Mouse (Mus musculus) forebrain, embryonic 10.5 days (tissue): ENCODE measurements around the gene Alb. TPM values are rescaled to one million over a fixed set of nuclear protein-coding genes. Genes with fewer than 3 reads are reported as not detected.
A peak's percentile ranks its signal among the peaks of the same experiment; 100 is the strongest.

Experiments used
- DNase-seq: peaks from one replicate; pipeline ENCODE4 v3.0.0-alpha.2; 2017; ENCODE audit warnings: low spot score; ENCODE audit errors: extremely low spot score
- H3K27ac ChIP-seq: fragments of 300-500 bp; sonication (generic); 2 replicates; pipeline ENCODE4 v1.5.1; 2016; ENCODE audit warnings: mild to moderate bottlenecking
- H3K27me3 ChIP-seq: fragments of 300-500 bp; sonication (generic); 2 replicates; pipeline ENCODE4 v1.6.1; 2016; ENCODE audit warnings: mild to moderate bottlenecking; ENCODE audit not compliant: poor library complexity, severe bottlenecking
- H3K36me3 ChIP-seq: fragments of 300-500 bp; sonication (generic); replicated peaks from 2 replicates; pipeline ENCODE4 v1.6.1; 2016; ENCODE audit warnings: mild to moderate bottlenecking, moderate library complexity
- H3K4me1 ChIP-seq: fragments of 300-500 bp; sonication (generic); 2 replicates; pipeline ENCODE4 v1.6.1; 2016
- H3K4me3 ChIP-seq: fragments of 300-500 bp; sonication (generic); 2 replicates; pipeline ENCODE4 v1.5.1; 2016; ENCODE audit warnings: mild to moderate bottlenecking, moderate library complexity
- H3K9me3 ChIP-seq: fragments of 300-500 bp; sonication (generic); 2 replicates; pipeline ENCODE4 v1.6.1; 2016; ENCODE audit warnings: mild to moderate bottlenecking, moderate library complexity
- WGBS: fragments of 180-500 bp; shearing (Covaris S2); methylation state at CpG from one replicate; pipeline ENCODE4 v1.1.7; 2016; 5-methylcytosine and 5-hydroxymethylcytosine counted together
- polyA plus RNA-seq: library from polyadenylated mRNA; unstranded; fragments of >200 nt; fragmentation: Nextera tagmentation; extraction: Ambion mirVana; gene quantifications from 2 replicates; pipeline ENCODE4 v1.2.1, GENCODE M21; 2016

Gene Alb
- polyA plus RNA-seq, 1 experiment from 2014 or later: not detected

DNA sequence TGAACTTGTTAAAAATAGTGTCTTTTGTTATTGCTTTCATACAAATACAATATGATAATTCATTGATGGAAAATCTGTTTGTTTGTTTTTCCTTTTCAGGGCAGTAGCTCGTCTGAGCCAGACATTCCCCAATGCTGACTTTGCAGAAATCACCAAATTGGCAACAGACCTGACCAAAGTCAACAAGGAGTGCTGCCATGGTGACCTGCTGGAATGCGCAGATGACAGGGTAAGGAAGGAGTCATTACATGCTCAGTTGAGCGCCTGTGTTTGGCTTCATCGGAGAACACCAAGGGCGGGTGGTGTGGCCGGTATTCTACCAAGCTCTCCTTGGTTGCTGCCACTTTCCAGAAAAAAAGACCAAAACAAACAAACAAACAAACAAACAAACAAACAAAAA is 6.5 kb downstream of the Alb start:
- no peak overlapping the region for H3K4me3 ChIP-seq
- peak; percentile 63 for DNase-seq
- no peaks in the 10 kb centered on the region for H3K9me3 ChIP-seq
- H3K4me1 ChIP-seq: peaks cover 17% of the 10 kb centered on the region
- 39% methylated on average over 6 of the region's 6 CpGs for WGBS
- H3K36me3 ChIP-seq: no peaks in the 10 kb centered on the region
- no peaks in the 10 kb centered on the region for H3K27me3 ChIP-seq
- H3K27ac ChIP-seq: no peak overlapping the region

DNA sequence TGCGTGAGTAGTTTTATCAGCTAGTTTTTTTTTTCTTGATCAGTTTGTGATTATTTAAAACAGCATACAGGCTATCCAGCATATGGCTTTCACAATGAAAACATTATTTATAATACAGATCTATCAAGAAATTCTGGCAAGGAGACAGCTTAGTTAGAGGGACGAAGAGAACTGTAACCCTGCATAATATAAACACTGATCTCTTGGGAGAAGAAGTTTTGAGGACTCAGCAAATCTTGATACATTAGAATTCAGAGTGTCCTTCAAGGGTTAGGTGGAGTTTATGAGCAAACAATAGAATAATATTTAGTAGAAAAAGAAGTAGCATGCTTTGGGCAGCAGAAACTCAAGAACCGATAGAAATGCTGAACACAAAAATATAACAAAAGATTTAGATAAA is 10.1 kb downstream of the Alb start:
- no peaks in the 10 kb centered on the region for H3K36me3 ChIP-seq
- DNase-seq: no peak
- H3K4me3 ChIP-seq: no peak overlapping the region
- WGBS: 90% methylated on average over 3 of the region's 3 CpGs
- H3K27ac ChIP-seq: no peak overlapping the region
- H3K9me3 ChIP-seq: no peaks in the 10 kb centered on the region
- peaks cover 17% of the 10 kb centered on the region for H3K4me1 ChIP-seq
- H3K27me3 ChIP-seq: no peaks in the 10 kb centered on the region

DNA sequence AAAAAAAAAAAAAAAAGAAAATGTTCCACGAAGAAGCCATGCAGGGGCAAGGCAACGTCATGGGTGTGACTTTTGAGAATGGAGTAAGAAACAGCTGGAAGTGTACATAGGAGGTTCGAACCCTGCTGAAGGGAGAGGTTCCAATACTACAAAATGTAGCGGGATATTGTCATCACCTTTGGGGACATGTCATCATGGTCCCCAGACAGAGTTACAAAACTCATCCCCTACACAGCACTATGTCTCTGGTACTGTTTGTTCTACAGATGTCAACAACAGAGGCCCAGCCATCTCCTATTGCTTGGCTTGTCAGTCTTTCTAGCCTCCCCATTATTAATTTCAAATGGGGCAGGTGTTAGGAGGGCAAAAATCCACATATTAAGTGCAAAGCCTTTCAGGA is 13.2 kb downstream of the Alb start:
- H3K27ac ChIP-seq: no peak overlapping the region
- no peak overlapping the region for H3K4me3 ChIP-seq
- no peaks in the 10 kb centered on the region for H3K27me3 ChIP-seq
- H3K36me3 ChIP-seq: no peaks in the 10 kb centered on the region
- H3K4me1 ChIP-seq: no peaks in the 10 kb centered on the region
- no peaks in the 10 kb centered on the region for H3K9me3 ChIP-seq
- 89% methylated on average over 4 of the region's 4 CpGs for WGBS
- DNase-seq: no peak

DNA sequence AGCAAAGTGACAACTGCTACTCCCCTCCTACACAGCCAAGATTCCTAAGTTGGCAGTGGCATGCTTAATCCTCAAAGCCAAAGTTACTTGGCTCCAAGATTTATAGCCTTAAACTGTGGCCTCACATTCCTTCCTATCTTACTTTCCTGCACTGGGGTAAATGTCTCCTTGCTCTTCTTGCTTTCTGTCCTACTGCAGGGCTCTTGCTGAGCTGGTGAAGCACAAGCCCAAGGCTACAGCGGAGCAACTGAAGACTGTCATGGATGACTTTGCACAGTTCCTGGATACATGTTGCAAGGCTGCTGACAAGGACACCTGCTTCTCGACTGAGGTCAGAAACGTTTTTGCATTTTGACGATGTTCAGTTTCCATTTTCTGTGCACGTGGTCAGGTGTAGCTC is 13.7 kb downstream of the Alb start:
- Histone ChIP-seq H3K4me1 (no peaks in the 10 kb centered on the region), H3K36me3 (no peaks in the 10 kb centered on the region), H3K27ac (no peak overlapping the region), H3K9me3 (no peaks in the 10 kb centered on the region), H3K27me3 (no peaks in the 10 kb centered on the region), H3K4me3 (no peak overlapping the region)
- 87% methylated on average over 5 of the region's 5 CpGs for WGBS
- no peak for DNase-seq

DNA sequence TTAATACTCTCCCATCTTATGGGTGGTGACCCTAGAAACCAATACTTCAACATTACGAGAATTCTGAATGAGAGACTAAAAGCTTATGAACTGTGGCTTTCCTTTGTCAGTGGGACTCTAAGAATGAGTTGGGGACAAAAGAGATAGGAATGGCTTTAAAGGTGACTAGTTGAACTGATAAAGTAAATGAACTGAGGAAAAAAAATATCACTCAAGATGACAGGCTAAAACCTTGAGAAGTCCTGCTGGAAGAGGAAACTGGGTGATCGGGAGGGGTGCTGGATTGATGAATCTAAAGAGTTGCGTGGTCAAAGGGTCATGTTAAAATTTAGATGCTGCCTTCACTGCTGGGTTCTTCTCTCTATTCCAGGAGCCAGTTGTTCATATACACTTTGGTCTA is 16.0 kb downstream of the Alb start:
- no peak for DNase-seq
- no peaks in the 10 kb centered on the region for H3K4me1 ChIP-seq
- no peaks in the 10 kb centered on the region for H3K9me3 ChIP-seq
- WGBS: 90% methylated on average over 3 of the region's 3 CpGs
- no peak overlapping the region for H3K4me3 ChIP-seq
- no peak overlapping the region for H3K27ac ChIP-seq
- no peaks in the 10 kb centered on the region for H3K36me3 ChIP-seq
- no peaks in the 10 kb centered on the region for H3K27me3 ChIP-seq

DNA sequence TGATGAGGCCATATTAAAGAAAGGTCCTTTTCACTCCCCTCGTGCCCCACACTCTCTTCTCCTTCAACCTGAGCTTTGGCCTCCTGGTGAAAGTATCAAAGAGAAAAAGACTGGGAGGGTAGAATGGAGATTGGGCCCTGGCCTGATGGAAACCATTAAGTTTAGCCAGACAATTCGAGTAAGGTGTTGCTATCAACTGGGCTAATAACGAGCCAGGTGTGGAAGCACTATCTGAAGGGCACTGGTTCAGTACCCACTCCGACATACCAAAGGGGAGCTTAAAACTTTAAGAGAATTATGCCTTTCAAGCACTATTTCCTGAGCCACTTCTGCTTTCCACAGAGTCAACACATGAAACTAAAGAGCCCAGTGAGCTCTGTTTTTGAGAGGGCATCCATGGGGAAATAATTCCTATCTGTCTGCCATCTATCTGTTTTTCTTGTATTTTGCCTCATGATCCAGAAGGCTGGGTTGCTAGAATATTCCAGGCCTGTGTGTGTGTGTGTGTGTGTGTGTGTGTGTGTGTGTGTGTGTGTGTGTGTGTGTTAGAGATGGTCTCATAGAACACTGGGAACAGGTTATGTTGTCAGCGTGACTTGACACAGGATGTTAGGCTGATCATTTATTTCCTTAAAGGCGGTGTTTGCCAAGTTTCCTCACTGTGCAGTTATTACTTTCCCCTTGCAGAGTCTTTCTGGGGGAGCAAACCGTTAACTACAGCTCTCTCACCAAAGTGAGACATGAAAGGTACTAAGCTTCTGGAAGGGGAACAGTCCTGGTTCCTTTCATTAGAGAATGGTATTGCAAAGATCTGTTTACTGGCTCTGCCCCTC is 16.8 kb downstream of the Alb start:
- 88% methylated on average over 7 of the region's 7 CpGs for WGBS
- DNase-seq: no peak
- Histone ChIP-seq H3K27ac (no peak overlapping the region), H3K27me3 (no peaks in the 10 kb centered on the region), H3K9me3 (no peaks in the 10 kb centered on the region), H3K4me3 (no peak overlapping the region), H3K36me3 (no peaks in the 10 kb centered on the region), H3K4me1 (no peaks in the 10 kb centered on the region)

DNA sequence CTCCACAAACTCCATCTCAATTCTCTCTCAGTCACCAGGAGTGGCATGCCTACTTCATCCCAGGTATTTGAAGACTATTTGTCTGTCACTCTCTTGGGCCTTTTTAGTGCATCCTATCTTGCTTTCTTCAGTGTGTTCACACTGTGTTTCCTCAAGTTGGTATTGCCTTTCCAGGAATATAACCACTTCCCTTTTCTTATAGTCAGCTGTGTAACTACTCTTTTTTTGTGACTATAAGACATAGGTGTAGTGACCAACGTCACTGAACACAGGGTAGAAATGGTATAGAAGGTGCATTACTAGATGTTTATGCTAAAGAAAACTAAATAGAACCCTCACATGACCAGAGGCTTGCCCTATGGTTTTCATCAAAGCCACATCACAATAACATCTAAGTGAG is 18.2 kb downstream of the Alb start:
- Histone ChIP-seq H3K4me3 (no peak overlapping the region), H3K4me1 (no peaks in the 10 kb centered on the region), H3K27ac (no peak overlapping the region), H3K9me3 (no peaks in the 10 kb centered on the region), H3K36me3 (no peaks in the 10 kb centered on the region), H3K27me3 (no peaks in the 10 kb centered on the region)
- WGBS: 89% methylated on average over 1 of the region's 1 CpGs
- no peak for DNase-seq

DNA sequence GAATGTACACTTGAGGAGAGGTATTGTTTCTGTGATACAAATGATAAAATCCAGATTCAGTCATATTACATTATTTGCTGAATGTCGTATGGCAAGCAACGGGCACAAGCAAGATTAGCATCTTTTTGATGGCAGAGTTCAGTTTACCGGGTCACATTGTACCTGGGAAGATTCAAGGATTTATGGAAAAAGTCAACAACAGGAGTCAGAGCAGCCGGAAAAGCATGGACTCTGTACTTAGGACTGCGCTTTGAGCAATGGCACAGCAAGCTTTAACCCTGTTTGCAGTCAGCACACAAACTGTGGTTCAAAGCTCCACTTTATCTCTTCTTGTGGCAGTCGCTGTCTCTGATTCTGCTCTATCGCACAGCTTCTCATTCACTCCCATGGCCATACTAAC is 24.9 kb downstream of the Alb start:
- H3K4me1 ChIP-seq: no peaks in the 10 kb centered on the region
- H3K4me3 ChIP-seq: no peak overlapping the region
- H3K36me3 ChIP-seq: no peaks in the 10 kb centered on the region
- H3K27me3 ChIP-seq: no peaks in the 10 kb centered on the region
- DNase-seq: no peak
- H3K27ac ChIP-seq: no peak overlapping the region
- 93% methylated on average over 7 of the region's 7 CpGs for WGBS
- no peaks in the 10 kb centered on the region for H3K9me3 ChIP-seq

DNA sequence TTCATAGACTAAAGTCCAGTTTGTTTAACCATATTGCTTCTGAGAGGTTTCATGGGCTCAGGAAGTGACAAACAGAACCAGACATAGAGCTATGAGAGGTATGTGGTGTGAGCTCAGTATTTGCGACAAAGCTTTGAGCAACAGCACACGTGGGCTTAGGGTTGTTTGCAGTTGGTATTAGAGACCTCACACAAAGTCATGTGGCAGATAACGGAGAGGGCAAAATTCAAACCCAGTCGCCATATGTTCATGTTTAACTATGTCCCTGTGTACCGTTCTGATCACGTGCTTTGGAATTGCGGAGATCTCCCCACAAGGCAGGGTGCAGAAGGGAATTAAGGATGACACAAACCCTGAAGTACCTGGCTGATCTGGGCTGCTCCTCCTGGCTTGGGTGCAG is 27.6 kb downstream of the Alb start:
- H3K36me3 ChIP-seq: no peaks in the 10 kb centered on the region
- no peak for DNase-seq
- no peaks in the 10 kb centered on the region for H3K4me1 ChIP-seq
- H3K4me3 ChIP-seq: no peak overlapping the region
- H3K27ac ChIP-seq: no peak overlapping the region
- no peaks in the 10 kb centered on the region for H3K27me3 ChIP-seq
- H3K9me3 ChIP-seq: no peaks in the 10 kb centered on the region
- WGBS: 92% methylated on average over 7 of the region's 7 CpGs

DNA sequence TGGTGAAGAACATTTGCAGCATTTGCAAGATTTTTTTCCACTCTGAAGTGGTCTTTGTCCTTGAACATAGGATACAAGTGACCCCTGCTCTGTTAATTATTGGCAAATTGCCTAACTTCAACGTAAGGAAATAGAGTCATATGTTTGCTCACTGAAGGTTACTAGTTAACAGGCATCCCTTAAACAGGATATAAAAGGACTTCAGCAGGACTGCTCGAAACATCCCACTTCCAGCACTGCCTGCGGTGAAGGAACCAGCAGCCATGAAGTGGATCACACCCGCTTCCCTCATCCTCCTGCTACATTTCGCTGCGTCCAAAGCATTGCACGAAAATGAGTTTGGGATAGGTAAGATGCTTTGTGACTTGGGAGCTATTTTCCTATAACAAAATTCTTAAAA is 29.8 kb downstream of the Alb start, which contains the start of gene Afp:
TSS of gene Afp (plus strand) at position 220 of the 400 bp plus-strand sequence.
- Histone ChIP-seq H3K27me3 (no peaks in the 10 kb centered on the region), H3K27ac (no peak within 1 kb of the TSS), H3K9me3 (no peaks in the 10 kb centered on the region), H3K4me1 (no peaks in the 10 kb centered on the region), H3K36me3 (no peaks in the 10 kb centered on the region), H3K4me3 (no peak within 1 kb of the TSS)
- no peak for DNase-seq
- WGBS: 92% methylated on average over 7 of the region's 7 CpGs

DNA sequence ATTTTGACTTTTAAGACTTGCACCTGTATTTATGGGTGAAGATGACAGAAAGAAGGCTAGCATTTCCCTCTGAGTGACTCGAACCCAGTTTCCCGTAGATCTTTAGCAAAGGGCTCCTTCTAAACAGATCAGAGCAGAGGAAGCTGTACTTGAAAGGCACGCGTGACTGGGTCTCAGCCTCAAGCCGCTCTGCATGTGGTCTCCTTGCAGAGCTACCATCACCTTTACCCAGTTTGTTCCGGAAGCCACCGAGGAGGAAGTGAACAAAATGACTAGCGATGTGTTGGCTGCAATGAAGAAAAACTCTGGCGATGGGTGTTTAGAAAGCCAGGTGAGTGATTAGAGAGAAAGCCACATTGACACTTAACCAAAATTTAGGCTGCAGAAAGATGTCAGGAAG is 31.7 kb downstream of the Alb start:
- DNase-seq: no peak
- no peaks in the 10 kb centered on the region for H3K27me3 ChIP-seq
- no peak overlapping the region for H3K4me3 ChIP-seq
- H3K9me3 ChIP-seq: no peaks in the 10 kb centered on the region
- H3K27ac ChIP-seq: no peak overlapping the region
- H3K36me3 ChIP-seq: no peaks in the 10 kb centered on the region
- 85% methylated on average over 9 of the region's 9 CpGs for WGBS
- H3K4me1 ChIP-seq: no peaks in the 10 kb centered on the region

DNA sequence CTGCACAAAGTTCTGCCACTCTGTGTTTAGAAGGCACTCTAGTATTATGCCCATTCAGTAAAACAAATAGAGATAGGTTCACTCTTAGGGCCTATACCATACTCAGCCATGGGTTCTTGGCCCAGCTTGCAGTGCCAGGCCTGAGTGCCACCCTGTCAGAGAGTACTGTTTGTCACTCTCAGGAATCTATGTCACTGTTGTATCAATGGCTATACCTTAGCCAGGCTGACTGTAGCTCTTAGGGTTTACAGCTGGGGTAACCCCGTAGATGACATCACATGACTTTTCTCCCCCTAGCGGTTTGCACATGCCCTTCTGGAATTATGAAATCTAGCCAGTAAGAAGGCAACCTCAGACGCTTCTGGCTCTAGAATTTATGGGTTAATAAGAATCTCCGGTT is 33.6 kb downstream of the Alb start:
- Histone ChIP-seq H3K36me3 (no peaks in the 10 kb centered on the region), H3K4me3 (no peak overlapping the region), H3K9me3 (no peaks in the 10 kb centered on the region), H3K4me1 (no peaks in the 10 kb centered on the region), H3K27ac (no peak overlapping the region), H3K27me3 (no peaks in the 10 kb centered on the region)
- DNase-seq: no peak
- WGBS: 95% methylated on average over 4 of the region's 4 CpGs

DNA sequence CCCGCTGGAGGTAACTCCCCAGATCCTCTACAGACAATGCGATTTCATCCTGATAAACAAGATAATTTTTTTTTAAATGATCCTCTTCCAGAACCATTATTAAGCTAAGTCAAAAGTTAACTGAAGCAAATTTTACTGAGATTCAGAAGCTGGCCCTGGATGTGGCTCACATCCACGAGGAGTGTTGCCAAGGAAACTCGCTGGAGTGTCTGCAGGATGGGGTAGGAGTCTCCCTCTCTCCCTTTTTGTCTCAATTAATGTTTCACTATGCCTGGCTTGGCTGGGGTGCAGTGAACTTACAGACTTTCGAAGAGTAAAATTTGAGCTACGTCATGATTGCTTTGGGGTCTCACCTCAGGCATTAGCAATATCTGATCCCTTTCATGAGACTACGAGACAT is 38.8 kb downstream of the Alb start:
- Histone ChIP-seq H3K4me3 (no peak overlapping the region), H3K36me3 (no peaks in the 10 kb centered on the region), H3K27ac (no peak overlapping the region), H3K27me3 (no peaks in the 10 kb centered on the region), H3K4me1 (no peaks in the 10 kb centered on the region), H3K9me3 (no peaks in the 10 kb centered on the region)
- WGBS: 77% methylated on average over 7 of the region's 7 CpGs
- DNase-seq: no peak

DNA sequence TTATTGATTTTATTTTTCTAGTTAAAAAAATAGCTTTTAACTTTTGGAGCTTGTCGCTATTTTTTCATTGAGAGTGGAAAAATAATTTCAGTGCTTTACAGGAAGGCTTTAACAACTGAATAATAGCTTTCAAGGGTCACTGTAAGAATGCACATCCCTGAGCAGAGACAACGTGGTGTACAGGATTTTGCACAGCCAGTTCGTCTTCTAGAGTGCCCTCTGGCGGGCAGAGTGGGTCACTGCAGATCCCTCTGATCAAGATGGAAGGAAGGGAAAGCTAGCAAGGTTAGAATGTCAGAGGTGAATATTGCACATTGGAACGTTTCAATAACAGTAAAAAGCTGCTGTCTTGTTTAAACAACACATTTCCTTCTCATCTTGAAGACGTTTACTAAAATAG is 40.0 kb downstream of the Alb start:
- peak; percentile 75 for DNase-seq
- Histone ChIP-seq H3K4me1 (no peaks in the 10 kb centered on the region), H3K36me3 (no peaks in the 10 kb centered on the region), H3K27ac (no peak overlapping the region), H3K27me3 (no peaks in the 10 kb centered on the region), H3K4me3 (no peak overlapping the region), H3K9me3 (no peaks in the 10 kb centered on the region)
- 9% methylated on average over 6 of the region's 6 CpGs for WGBS
